ENCODE assay signal across 12 mouse cellular contexts in genomic region chr13:95831760-95832159, GRCm38 (mm10). TPM values are rescaled to one million over a fixed set of nuclear protein-coding genes. Genes with fewer than 3 reads are reported as not detected.
DNase-seq lines count a peak whose midpoint lies in the region; ATAC-seq and TF ChIP-seq lines count a peak whose summit lies in the region.
"Had no signal": no experiment of that assay in that cellular context is flagged by ENCODE, and none has a peak within 500 bp of the region (broad histone marks: within the 10 kb centered on the region; RNA-seq: fewer than 3 reads in every experiment).

No protein-coding gene starts in this region.

- TF ChIP-seq CTCF in cerebellum, adult 2 months (IDR thresholded peaks at IDR 0.05; ENCODE audit: borderline replicate concordance, insufficient read depth, low read depth, low read length), result no peak

- peak; percentile 42; the same call in 1 of the 2 replicates for ATAC-seq in common myeloid progenitor, adult 5-6 weeks (replicated peaks; ENCODE audit: low read depth, poor library complexity, severe bottlenecking)
- peak; percentile 62 for ATAC-seq in megakaryocyte, adult 5-6 weeks (ENCODE audit: poor library complexity, severe bottlenecking)

- H3K27ac ChIP-seq in cerebellum, adult 2 months (ENCODE audit: insufficient read depth, low read length), result no peak overlapping the region
- H3K27ac ChIP-seq: left cerebral cortex, adult 2 months had no signal

- no peak for TF ChIP-seq POLR2A in cerebellum, adult 2 months (IDR thresholded peaks at IDR 0.05; ENCODE audit: borderline replicate concordance, insufficient read depth, low read length)

- intact Hi-C loops in left cerebral cortex, postnatal 4 days (cut with DNase I), result no loop called here
- intact Hi-C loops in left cerebral cortex, postnatal 14 days (cut with DNase I), result no loop called here

- no peak overlapping the region for H3K4me3 ChIP-seq in cerebellum, adult 2 months (replicated peaks; ENCODE audit: insufficient read depth, low read depth, low read length)
- H3K4me3 ChIP-seq: left cerebral cortex, adult 2 months had no signal

- peak; percentile 13 to 45 for DNase-seq in cerebellum, adult 2 months
- no peak for DNase-seq in cerebellum, adult 11-12 months
- peak; percentile 28 for DNase-seq in left cerebral cortex, postnatal 4 days
- DNase-seq in left cerebral cortex, postnatal 14 days (ENCODE audit: low spot score in 2 of 2), result no peak
- DNase-seq in left cerebral cortex, adult 18-20 months (ENCODE audit: low spot score in 2 of 2), result no peak
- no peak for DNase-seq in lung, postnatal 4 days
- DNase-seq: heart, postnatal 14 days; lung, adult 2 months; thymus, adult 2 months had no signal

- no peaks in the 10 kb centered on the region; the same call in 1 of the 2 replicates for H3K4me1 ChIP-seq in cerebellum, adult 2 months (ENCODE audit: control insufficient read depth, insufficient read depth, low read length)

- H3K27me3 ChIP-seq in cerebellum, adult 2 months (ENCODE audit: control insufficient read depth, insufficient read depth, low read length), result no peaks in the 10 kb centered on the region; the same call in 1 of the 2 replicates

RNA-seq across cellular contexts. Expression of gene Iqgap2, which starts 60.0 kb away (rescaled TPM):
- polyA plus RNA-seq in cerebellum, adult 2 months (2012; rRNA removed), result 1.3 TPM in 2 replicates
- total RNA-seq in left cerebral cortex, postnatal 4 days (2021), result 1 to 10 TPM; 6.6 to 7.1 TPM
- 10 to 100 TPM; 15.9 to 17.2 TPM for total RNA-seq in left cerebral cortex, postnatal 14 days (2021)
- 185 and 209 TPM in 2 replicates for total RNA-seq in common myeloid progenitor, adult 5-6 weeks (2017)
- total RNA-seq in megakaryocyte, adult 5-6 weeks (2015), result 143 and 152 TPM in 2 replicates
- total RNA-seq in megakaryocyte, adult 5-6 weeks (2017), result 223 and 240 TPM in 2 replicates
- 10 to 100 TPM; 16.1 to 19.7 TPM for total RNA-seq in left cerebral cortex, adult 18-20 months (2021)

Comparison
In these comparisons a context has a peak if more than half of its experiments do, and no peak if none do; other contexts are left out.
1. DNase-seq: peak in cerebellum, adult 2 months (2 of 2) and left cerebral cortex, postnatal 4 days (single experiment); none in cerebellum, adult 11-12 months (single experiment), left cerebral cortex, postnatal 14 days (0 of 2), left cerebral cortex, adult 18-20 months (0 of 2) and lung, postnatal 4 days (0 of 2).